Mouse (Mus musculus): ENCODE measurements around the gene Foxo4. TPM values are rescaled to one million over a fixed set of nuclear protein-coding genes. Genes with fewer than 3 reads are reported as not detected.

Foxo4 gene
- total RNA-seq (2014; fragmentation: Nextera tagmentation) (20.4 and 20.9 TPM in 2 replicates), total RNA-seq (2017) (25.8 and 29.9 TPM in 2 replicates), polyA plus RNA-seq (2012) (44.5 and 46.4 TPM in 2 replicates)

DNA sequence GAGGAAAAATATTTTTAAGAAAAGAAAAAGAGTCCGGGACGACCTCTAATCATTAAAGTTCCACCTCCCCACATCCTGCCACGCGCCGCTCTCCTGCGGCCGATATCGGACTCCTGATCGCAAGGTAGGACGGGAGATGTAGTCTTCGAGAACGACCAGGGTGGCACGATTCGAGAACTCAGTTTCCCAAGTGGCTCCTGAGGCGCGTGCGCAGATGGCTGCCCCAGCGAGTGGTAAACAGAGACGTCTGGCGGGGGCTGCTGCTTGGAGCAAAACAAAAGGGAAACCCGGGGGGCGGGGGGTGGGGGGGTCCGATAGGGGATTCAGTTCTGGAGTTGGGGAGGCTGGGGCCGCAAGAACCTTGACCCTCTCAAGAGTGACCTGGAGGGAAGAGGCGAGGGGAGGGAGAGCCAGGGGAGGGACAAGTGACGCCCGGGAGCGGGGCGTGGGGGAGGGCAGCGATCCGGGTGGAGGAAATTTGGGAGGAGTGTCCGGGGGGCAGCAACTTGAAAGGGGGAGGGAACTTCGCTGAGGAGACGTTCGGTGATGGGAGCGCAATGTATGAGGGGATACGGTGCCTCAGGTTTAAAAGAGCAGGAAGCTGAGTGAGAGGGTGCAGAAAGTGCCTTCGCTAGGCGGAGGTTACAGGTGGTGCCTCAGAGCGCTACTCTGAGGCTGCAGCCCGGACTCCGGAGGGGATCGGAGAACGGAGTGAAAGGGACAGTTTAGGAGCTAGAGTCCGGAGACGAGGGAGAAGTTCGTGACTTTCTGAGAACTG, at the start of gene Foxo4:
Foxo4 (plus strand) TSS at position 577 of the 778 bp plus-strand sequence.
- peak; percentile 72 for DNase-seq (ENCODE audit: low spot score)
- peak within 1 kb of the TSS; percentile 76 for H3K4me3 ChIP-seq (ENCODE audit: low read depth, low read length)
- peaks cover 32% of the 10 kb centered on the region for H3K36me3 ChIP-seq (replicated peaks)
- TF ChIP-seq GATA1 (IDR thresholded peaks at IDR 0.05; ENCODE audit: borderline replicate concordance, low read length) (no peak), TAL1 (conservative IDR thresholded peaks at IDR 0.05; ENCODE audit: low read depth, low read length) (no peak), GATA2 (IDR thresholded peaks at IDR 0.05; ENCODE audit: borderline replicate concordance, low read depth, low read length) (no peak), POLR2AphosphoS5 (IDR thresholded peaks at IDR 0.05; ENCODE audit: insufficient replicate concordance, low read depth, low read length) (no peak), CTCF (IDR thresholded peaks at IDR 0.05; ENCODE audit: low read depth, low read length) (no peak)
- H3K9me3 ChIP-seq (replicated peaks): no peaks in the 10 kb centered on the region
- H3K4me1 ChIP-seq (ENCODE audit: insufficient read depth, low read depth, low read length): peaks cover 34% of the 10 kb centered on the region
- no peaks in the 10 kb centered on the region for H3K27me3 ChIP-seq (ENCODE audit: insufficient read depth, low read length)
- peak; percentile 79 for ATAC-seq (ENCODE audit: extremely low read depth, insufficient number of reproducible peaks, low FRiP score, poor library complexity, severe bottlenecking)

DNA sequence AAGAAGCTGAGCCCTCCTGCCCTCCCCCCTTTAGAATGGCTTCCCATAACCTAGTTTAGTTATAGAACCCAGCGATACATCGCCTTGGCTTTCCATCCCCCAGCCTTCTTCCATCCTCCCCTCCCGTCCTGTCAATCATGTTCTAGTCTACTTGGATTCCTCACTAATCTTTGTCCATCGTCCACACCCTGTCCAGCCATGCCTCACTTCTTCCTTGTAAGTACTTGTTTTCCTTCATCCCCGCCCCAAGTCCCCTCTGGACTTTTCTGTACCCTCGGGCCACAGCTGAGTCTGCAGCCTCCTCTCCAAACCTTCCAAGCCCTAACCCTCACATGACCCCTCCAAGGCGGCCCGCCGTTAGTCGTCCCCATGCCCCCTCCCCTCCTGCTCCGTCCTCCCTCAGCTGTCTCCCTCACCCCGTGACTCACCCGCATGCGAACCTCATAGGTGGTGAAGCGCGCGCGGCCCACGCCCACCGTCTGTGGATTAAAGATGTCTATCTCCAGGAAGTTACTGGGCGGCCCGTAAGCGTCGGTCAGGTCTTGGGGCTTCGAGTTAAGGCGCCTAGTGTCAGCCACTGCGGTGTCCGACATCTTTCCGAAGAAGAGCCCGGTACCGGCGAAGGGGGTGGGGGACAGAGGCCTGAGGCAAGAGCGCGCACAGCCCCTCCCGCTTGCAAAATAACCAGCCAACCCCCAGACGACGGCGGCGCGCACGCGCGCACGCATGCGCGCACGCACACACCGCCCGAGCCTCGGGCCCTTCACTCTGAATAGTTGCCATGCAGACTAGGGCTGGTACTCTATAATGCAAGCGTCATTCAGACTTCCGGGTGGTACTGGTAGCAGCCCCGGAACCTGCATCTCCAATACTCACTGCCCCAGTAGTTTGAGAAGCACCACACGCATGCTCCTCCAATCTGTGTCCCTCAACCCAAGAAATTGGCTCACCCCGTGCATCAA, 32.2 kb upstream of the Foxo4 start, which contains the start of gene Snx12:
Snx12 (minus strand) TSS at position 730 of the 962 bp plus-strand sequence.
- Histone ChIP-seq H3K9me3 (replicated peaks) (no peaks in the 10 kb centered on the region), H3K4me1 (ENCODE audit: insufficient read depth, low read depth, low read length) (peaks cover 7% of the 10 kb centered on the region; the same call in 1 of the 2 replicates), H3K4me3 (ENCODE audit: low read depth, low read length) (peak within 1 kb of the TSS; percentile 75), H3K27me3 (ENCODE audit: insufficient read depth, low read length) (no peaks in the 10 kb centered on the region), H3K36me3 (replicated peaks) (no peaks in the 10 kb centered on the region)
- TF ChIP-seq CTCF (IDR thresholded peaks at IDR 0.05; ENCODE audit: low read depth, low read length): no peak
- no peak for TF ChIP-seq POLR2AphosphoS5 (IDR thresholded peaks at IDR 0.05; ENCODE audit: insufficient replicate concordance, low read depth, low read length)
- TF ChIP-seq TAL1 (conservative IDR thresholded peaks at IDR 0.05; ENCODE audit: low read depth, low read length): no peak
- no peak for TF ChIP-seq GATA2 (IDR thresholded peaks at IDR 0.05; ENCODE audit: borderline replicate concordance, low read depth, low read length)
- TF ChIP-seq GATA1 (IDR thresholded peaks at IDR 0.05; ENCODE audit: borderline replicate concordance, low read length): no peak
- peak; percentile 63 for DNase-seq (ENCODE audit: low spot score)
- ATAC-seq (ENCODE audit: extremely low read depth, insufficient number of reproducible peaks, low FRiP score, poor library complexity, severe bottlenecking): peak; percentile 79

DNA sequence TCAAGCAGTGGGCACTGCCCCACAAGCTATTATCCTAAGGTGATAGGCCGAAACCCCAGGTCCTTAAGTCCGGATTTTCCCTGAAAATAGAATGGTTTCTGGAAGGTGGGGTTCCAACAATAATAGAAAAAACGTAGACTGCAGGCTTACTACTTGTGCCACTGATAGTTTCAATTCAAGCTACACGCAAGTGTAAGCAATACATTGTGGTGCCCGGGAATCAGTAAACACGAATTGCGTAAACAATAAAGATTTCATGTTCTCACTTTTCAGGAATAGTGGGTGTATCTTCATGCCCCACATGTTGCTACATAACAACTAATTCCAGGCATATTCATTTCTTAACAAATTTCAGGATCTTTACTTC, 31.5 kb upstream of the Foxo4 start:
- H3K27me3 ChIP-seq (ENCODE audit: insufficient read depth, low read length): no peaks in the 10 kb centered on the region
- no peak for ATAC-seq (ENCODE audit: extremely low read depth, insufficient number of reproducible peaks, low FRiP score, poor library complexity, severe bottlenecking)
- H3K9me3 ChIP-seq (replicated peaks): no peaks in the 10 kb centered on the region
- peak overlapping the region; percentile 75 for H3K4me3 ChIP-seq (ENCODE audit: low read depth, low read length)
- TF ChIP-seq GATA1 (IDR thresholded peaks at IDR 0.05; ENCODE audit: borderline replicate concordance, low read length) (no peak), GATA2 (IDR thresholded peaks at IDR 0.05; ENCODE audit: borderline replicate concordance, low read depth, low read length) (no peak), CTCF (IDR thresholded peaks at IDR 0.05; ENCODE audit: low read depth, low read length) (no peak), TAL1 (conservative IDR thresholded peaks at IDR 0.05; ENCODE audit: low read depth, low read length) (no peak), POLR2AphosphoS5 (IDR thresholded peaks at IDR 0.05; ENCODE audit: insufficient replicate concordance, low read depth, low read length) (no peak)
- H3K4me1 ChIP-seq (ENCODE audit: insufficient read depth, low read depth, low read length): peaks cover 7% of the 10 kb centered on the region; the same call in 1 of the 2 replicates
- no peaks in the 10 kb centered on the region for H3K36me3 ChIP-seq (replicated peaks)
- DNase-seq (ENCODE audit: low spot score): no peak

DNA sequence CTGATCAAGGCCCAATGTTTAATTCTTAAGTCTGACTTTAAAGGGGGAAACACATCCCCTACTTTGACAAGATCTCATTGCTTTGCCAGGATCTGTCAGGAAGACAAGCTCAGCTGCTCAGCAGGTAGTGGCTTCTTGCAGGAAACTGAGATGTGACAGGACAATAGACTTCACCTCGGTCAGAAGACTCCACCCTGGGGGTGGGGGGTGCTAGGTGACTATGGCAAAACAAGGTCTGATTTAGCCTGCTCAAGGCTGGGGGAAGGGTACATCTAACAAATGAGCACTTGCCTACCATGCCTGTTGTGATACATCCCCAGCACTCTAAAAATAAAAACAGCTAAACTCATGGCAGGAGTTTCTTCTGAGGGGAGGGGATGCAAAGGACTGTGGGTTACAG, 9.3 kb upstream of the Foxo4 start:
- H3K4me3 ChIP-seq (ENCODE audit: low read depth, low read length): no peak overlapping the region
- ATAC-seq (ENCODE audit: extremely low read depth, insufficient number of reproducible peaks, low FRiP score, poor library complexity, severe bottlenecking) (no peak), DNase-seq (ENCODE audit: low spot score) (no peak)
- no peaks in the 10 kb centered on the region for H3K36me3 ChIP-seq (replicated peaks)
- H3K27me3 ChIP-seq (ENCODE audit: insufficient read depth, low read length): no peaks in the 10 kb centered on the region
- no peaks in the 10 kb centered on the region for H3K4me1 ChIP-seq (ENCODE audit: insufficient read depth, low read depth, low read length)
- H3K9me3 ChIP-seq (replicated peaks): no peaks in the 10 kb centered on the region
- TF ChIP-seq POLR2AphosphoS5 (IDR thresholded peaks at IDR 0.05; ENCODE audit: insufficient replicate concordance, low read depth, low read length) (no peak), CTCF (IDR thresholded peaks at IDR 0.05; ENCODE audit: low read depth, low read length) (no peak), TAL1 (conservative IDR thresholded peaks at IDR 0.05; ENCODE audit: low read depth, low read length) (no peak), GATA2 (IDR thresholded peaks at IDR 0.05; ENCODE audit: borderline replicate concordance, low read depth, low read length) (no peak), GATA1 (IDR thresholded peaks at IDR 0.05; ENCODE audit: borderline replicate concordance, low read length) (no peak)

DNA sequence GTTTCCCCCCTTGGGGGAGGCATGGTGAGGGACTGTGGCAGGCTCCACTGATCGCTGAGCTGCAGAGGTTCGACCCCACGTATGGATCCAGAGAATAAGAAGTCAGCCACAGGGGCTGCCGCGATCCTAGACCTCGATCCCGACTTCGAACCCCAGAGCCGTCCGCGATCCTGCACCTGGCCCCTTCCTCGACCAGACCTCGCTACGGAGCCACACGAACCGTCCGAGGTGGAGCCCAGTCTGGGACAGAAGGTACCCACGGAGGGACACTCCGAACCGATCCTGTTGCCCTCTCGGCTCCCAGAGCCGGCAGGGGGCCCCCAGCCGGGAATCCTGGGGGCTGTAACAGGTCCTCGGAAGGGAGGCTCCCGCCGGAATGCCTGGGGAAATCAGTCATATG, 412 bp downstream of the Foxo4 start:
- DNase-seq (ENCODE audit: low spot score) (no peak), ATAC-seq (ENCODE audit: extremely low read depth, insufficient number of reproducible peaks, low FRiP score, poor library complexity, severe bottlenecking) (no peak)
- no peaks in the 10 kb centered on the region for H3K9me3 ChIP-seq (replicated peaks)
- peak overlapping the region; percentile 76 for H3K4me3 ChIP-seq (ENCODE audit: low read depth, low read length)
- peaks cover 39% of the 10 kb centered on the region for H3K4me1 ChIP-seq (ENCODE audit: insufficient read depth, low read depth, low read length)
- no peaks in the 10 kb centered on the region for H3K27me3 ChIP-seq (ENCODE audit: insufficient read depth, low read length)
- TF ChIP-seq TAL1 (conservative IDR thresholded peaks at IDR 0.05; ENCODE audit: low read depth, low read length) (no peak), POLR2AphosphoS5 (IDR thresholded peaks at IDR 0.05; ENCODE audit: insufficient replicate concordance, low read depth, low read length) (no peak), CTCF (IDR thresholded peaks at IDR 0.05; ENCODE audit: low read depth, low read length) (no peak), GATA1 (IDR thresholded peaks at IDR 0.05; ENCODE audit: borderline replicate concordance, low read length) (no peak), GATA2 (IDR thresholded peaks at IDR 0.05; ENCODE audit: borderline replicate concordance, low read depth, low read length) (no peak)
- H3K36me3 ChIP-seq (replicated peaks): peaks cover 37% of the 10 kb centered on the region

All from G1E (cell line).